Mouse (Mus musculus) neural tube, embryonic 14.5 days (tissue): ENCODE data around the gene Dclre1b. TPM values are rescaled to one million over a fixed set of nuclear protein-coding genes. Genes with fewer than 3 reads are reported as not detected.
"Not testable (repeated sequence)": the region's sequence is repeated elsewhere in the genome, so short reads cannot be mapped to it uniquely, and the experiment has no call there.

Experiments
- ATAC-seq: fragments of 200-750 bp; cut with Nextera tagmentation; 2 replicates; pipeline ENCODE4 v1.8.0; 2017; ENCODE audit warnings: low read depth, mild to moderate bottlenecking, moderate TSS enrichment, moderate library complexity
- H3K27ac ChIP-seq: fragments of 300-500 bp; sonication (generic); 2 replicates; pipeline ENCODE4 v1.5.1; 2014; ENCODE audit warnings: low read depth, mild to moderate bottlenecking, control low read depth, low read length, moderate library complexity, mixed read lengths
- H3K27me3 ChIP-seq: fragments of 300-500 bp; sonication (generic); 2 replicates; pipeline ENCODE4 v1.6.1; 2014; ENCODE audit warnings: low read length; ENCODE audit not compliant: control insufficient read depth, insufficient read depth
- H3K36me3 ChIP-seq: fragments of 300-500 bp; sonication (generic); 2 replicates; pipeline ENCODE4 v1.6.1; 2014; ENCODE audit warnings: low read length, mixed read lengths; ENCODE audit not compliant: control insufficient read depth, insufficient read depth
- H3K4me1 ChIP-seq: fragments of 300-500 bp; sonication (generic); 2 replicates; pipeline ENCODE4 v1.6.1; 2014; ENCODE audit warnings: low read length; ENCODE audit not compliant: control insufficient read depth, insufficient read depth
- H3K4me2 ChIP-seq: fragments of 300-500 bp; sonication (generic); 2 replicates; pipeline ENCODE4 v1.6.1; 2014; ENCODE audit warnings: mild to moderate bottlenecking, low read depth, low read length, control low read depth
- H3K4me3 ChIP-seq: fragments of 300-500 bp; sonication (generic); 2 replicates; pipeline ENCODE4 v1.5.1; 2014; ENCODE audit warnings: low read depth, low read length, control low read depth, mixed read lengths
- H3K9ac ChIP-seq: fragments of 300-500 bp; sonication (generic); replicated peaks from 2 replicates; pipeline ENCODE4 v1.6.1; 2014; ENCODE audit warnings: low read depth, mild to moderate bottlenecking, control low read depth, low read length, mixed read lengths
- H3K9me3 ChIP-seq: fragments of 300-500 bp; sonication (generic); 2 replicates; pipeline ENCODE4 v1.6.1; 2016; ENCODE audit warnings: low read length; ENCODE audit not compliant: control insufficient read depth
- WGBS: fragments of 180-500 bp; shearing (Covaris S2); extraction: QIAGEN DNeasy Blood & Tissue Kit; methylation state at CpG from one replicate; pipeline ENCODE4 v1.1.7; 2014; 5-methylcytosine and 5-hydroxymethylcytosine counted together
- polyA plus RNA-seq: library from polyadenylated mRNA; unstranded; fragments of >200 nt; fragmentation: Nextera tagmentation; extraction: Ambion mirVana; gene quantifications from 2 replicates; pipeline ENCODE4 v1.2.1, GENCODE M21; 2014

The Dclre1b gene
- polyA plus RNA-seq, 1 experiment from 2014 or later, result 22.6 TPM

GRCm38 (mm10) chr3:103840946-103841345 is 31.7 kb upstream of the Dclre1b start:
- H3K9me3 ChIP-seq, H3K4me3 ChIP-seq, H3K4me1 ChIP-seq, ATAC-seq, H3K9ac ChIP-seq, H3K4me2 ChIP-seq, H3K36me3 ChIP-seq, H3K27me3 ChIP-seq, H3K27ac ChIP-seq: not testable (repeated sequence)
- WGBS, result 93% methylated on average over 7 of the region's 7 CpGs

GRCm38 (mm10) chr3:103840195-103840594 is 31.0 kb upstream of the Dclre1b start:
- not testable (repeated sequence) for H3K4me3 ChIP-seq, H3K4me1 ChIP-seq, H3K27ac ChIP-seq, H3K4me2 ChIP-seq, H3K9ac ChIP-seq, ATAC-seq, H3K9me3 ChIP-seq, H3K36me3 ChIP-seq, H3K27me3 ChIP-seq
- 75% methylated on average over 3 of the region's 3 CpGs for WGBS

GRCm38 (mm10) chr3:103839711-103840110 is 30.5 kb upstream of the Dclre1b start:
- no peak overlapping the region for H3K27ac ChIP-seq
- H3K9ac ChIP-seq, result no peak overlapping the region
- no peaks in the 10 kb centered on the region for H3K9me3 ChIP-seq
- WGBS, result 96% methylated on average over 6 of the region's 6 CpGs
- ATAC-seq, result no peak
- no peaks in the 10 kb centered on the region for H3K36me3 ChIP-seq
- H3K4me1 ChIP-seq, result no peaks in the 10 kb centered on the region
- H3K4me3 ChIP-seq, result no peak overlapping the region
- H3K27me3 ChIP-seq, result no peaks in the 10 kb centered on the region
- no peak overlapping the region for H3K4me2 ChIP-seq

DNA sequence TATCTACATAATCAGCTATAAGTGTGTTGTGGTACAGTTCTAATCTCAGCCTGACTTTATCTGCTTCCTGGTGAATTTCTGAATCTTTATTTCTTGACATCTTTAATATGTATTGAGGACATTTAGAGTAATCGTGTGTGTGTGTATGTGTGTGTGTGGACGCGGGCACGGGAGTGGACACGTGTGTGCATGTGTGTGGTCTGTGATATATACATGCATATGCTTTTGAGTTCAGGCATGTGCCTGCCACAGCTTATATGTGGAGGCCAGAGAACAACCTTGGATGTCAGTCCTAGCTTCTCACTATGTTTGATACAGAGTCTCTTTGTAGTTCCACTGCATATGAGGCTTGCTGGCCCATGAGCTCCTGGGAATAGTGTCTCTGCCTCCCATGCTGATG is 27.2 kb upstream of the Dclre1b start:
- H3K4me2 ChIP-seq, result no peak overlapping the region
- no peak overlapping the region for H3K9ac ChIP-seq
- H3K27ac ChIP-seq, result no peak overlapping the region
- no peaks in the 10 kb centered on the region for H3K4me1 ChIP-seq
- H3K27me3 ChIP-seq, result no peaks in the 10 kb centered on the region
- H3K9me3 ChIP-seq, result no peaks in the 10 kb centered on the region
- no peaks in the 10 kb centered on the region for H3K36me3 ChIP-seq
- no peak overlapping the region for H3K4me3 ChIP-seq
- WGBS, result 95% methylated on average over 5 of the region's 5 CpGs
- no peak for ATAC-seq

DNA sequence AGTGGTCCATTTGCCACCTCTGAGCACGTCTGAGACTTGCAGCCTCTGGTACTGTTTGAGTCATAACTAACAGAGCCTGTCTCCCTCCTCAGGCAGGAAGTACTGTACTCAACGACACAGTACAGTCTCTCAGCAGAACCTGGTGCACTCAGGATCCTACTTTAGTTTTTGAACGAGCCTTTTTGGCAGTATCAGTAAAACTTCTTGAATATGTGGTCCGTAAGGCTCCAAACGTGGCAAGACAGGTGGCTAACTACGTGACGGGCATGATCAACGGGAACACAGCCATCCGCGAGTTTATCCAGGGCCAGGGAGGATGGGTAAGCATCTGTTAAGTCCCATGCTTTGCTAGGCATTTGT is 26.7 kb upstream of the Dclre1b start:
- Histone ChIP-seq H3K36me3 (no peaks in the 10 kb centered on the region), H3K27ac (no peak overlapping the region), H3K4me3 (no peak overlapping the region), H3K4me1 (no peaks in the 10 kb centered on the region), H3K9me3 (no peaks in the 10 kb centered on the region), H3K4me2 (no peak overlapping the region), H3K9ac (no peak overlapping the region), H3K27me3 (no peaks in the 10 kb centered on the region)
- WGBS, result 83% methylated on average over 10 of the region's 10 CpGs
- no peak for ATAC-seq

DNA sequence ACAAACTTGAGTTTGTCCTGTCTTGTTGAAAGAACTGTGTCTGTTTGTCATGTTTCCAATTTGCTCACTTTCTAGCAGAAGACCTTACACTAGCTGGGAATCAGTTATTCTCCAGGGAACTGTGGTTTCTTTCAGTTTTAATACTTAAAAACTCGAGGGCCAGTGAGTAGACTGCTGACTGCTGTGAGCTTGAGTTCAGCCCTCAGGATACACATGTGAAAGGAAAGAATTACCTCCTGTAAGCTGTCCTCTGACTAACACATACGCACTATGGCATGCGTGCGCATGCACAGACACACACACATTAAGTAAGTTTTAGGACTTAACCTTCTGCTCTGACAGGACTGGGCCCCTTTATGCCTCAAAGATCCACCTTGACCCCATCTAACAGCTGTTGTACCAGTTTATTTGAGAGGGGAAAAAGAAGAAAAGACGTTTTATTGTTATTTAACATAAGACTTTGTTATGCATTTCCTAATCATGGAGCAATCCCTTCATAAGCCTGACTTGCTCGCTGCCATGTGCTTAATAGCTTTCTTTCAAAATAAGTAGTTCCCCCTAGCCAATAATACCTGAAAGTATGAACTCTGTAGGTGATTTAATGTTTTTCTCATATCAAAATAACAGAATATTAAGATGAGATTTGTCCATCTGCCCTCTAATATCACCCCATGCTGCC is 26.2 kb upstream of the Dclre1b start:
- no peaks in the 10 kb centered on the region for H3K27me3 ChIP-seq
- H3K36me3 ChIP-seq, result no peaks in the 10 kb centered on the region
- H3K9ac ChIP-seq, result no peak overlapping the region
- H3K4me1 ChIP-seq, result no peaks in the 10 kb centered on the region
- ATAC-seq, result no peak
- H3K27ac ChIP-seq, result no peak overlapping the region
- no peaks in the 10 kb centered on the region for H3K9me3 ChIP-seq
- H3K4me2 ChIP-seq, result no peak overlapping the region
- 79% methylated on average over 6 of the region's 6 CpGs for WGBS
- no peak overlapping the region for H3K4me3 ChIP-seq

DNA sequence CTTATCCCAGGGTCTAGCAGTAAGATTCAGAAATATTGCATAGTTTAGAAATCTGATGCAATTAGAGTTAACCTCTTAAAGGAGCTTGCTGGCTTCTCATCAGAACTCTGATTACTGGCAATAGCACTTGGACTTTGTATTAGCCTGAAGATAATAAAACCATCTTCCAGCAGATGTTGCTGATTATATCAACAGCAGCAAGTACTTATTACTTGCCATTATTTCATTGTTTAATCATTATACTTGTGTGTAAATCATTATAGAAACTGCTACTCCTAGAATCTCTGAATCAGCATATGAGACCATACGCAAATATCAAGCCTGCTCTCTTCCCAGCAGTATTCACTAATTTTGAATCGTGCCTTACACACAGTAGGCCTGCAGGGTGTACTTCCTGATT is 24.8 kb upstream of the Dclre1b start:
- Histone ChIP-seq H3K9ac (no peak overlapping the region), H3K4me3 (no peak overlapping the region), H3K27me3 (no peaks in the 10 kb centered on the region), H3K4me1 (no peaks in the 10 kb centered on the region), H3K4me2 (no peak overlapping the region), H3K27ac (no peak overlapping the region), H3K36me3 (no peaks in the 10 kb centered on the region), H3K9me3 (no peaks in the 10 kb centered on the region)
- 91% methylated on average over 2 of the region's 2 CpGs for WGBS
- ATAC-seq, result no peak

GRCm38 (mm10) chr3:103832426-103832825 is 23.2 kb upstream of the Dclre1b start, which contains the start of gene Bcl2l15:
Bcl2l15 (plus strand) TSS chr3:103832601.
- H3K4me2 ChIP-seq, result no peak within 1 kb of the TSS
- ATAC-seq, result no peak
- H3K36me3 ChIP-seq, result no peaks in the 10 kb centered on the region
- H3K4me3 ChIP-seq, result no peak within 1 kb of the TSS
- no peaks in the 10 kb centered on the region for H3K9me3 ChIP-seq
- H3K4me1 ChIP-seq, result no peaks in the 10 kb centered on the region
- no peaks in the 10 kb centered on the region for H3K27me3 ChIP-seq
- H3K9ac ChIP-seq, result no peak within 1 kb of the TSS
- no peak within 1 kb of the TSS for H3K27ac ChIP-seq

DNA sequence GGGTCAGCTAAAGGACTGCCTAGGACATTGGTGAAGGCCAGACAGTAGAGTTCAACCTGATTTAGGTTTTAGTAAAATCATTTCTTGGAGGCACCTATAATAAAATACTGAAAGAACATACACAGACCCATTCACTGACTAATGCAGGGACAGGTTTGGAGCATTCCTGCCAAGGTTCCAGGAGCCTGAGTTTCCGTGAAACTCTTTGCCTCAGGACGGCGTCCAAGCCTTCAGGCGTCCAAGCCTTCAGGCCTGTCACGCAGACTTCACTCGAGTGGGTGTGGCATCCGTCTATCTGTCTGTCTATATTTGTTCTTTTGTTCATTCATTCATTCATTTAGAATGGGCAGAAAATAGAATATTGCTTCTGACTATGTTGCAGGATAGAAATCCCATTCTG is 21.9 kb upstream of the Dclre1b start:
- Histone ChIP-seq H3K27ac (no peak overlapping the region), H3K9ac (no peak overlapping the region), H3K9me3 (no peaks in the 10 kb centered on the region), H3K36me3 (no peaks in the 10 kb centered on the region), H3K4me3 (no peak overlapping the region), H3K4me1 (no peaks in the 10 kb centered on the region), H3K4me2 (no peak overlapping the region), H3K27me3 (no peaks in the 10 kb centered on the region)
- 89% methylated on average over 7 of the region's 7 CpGs for WGBS
- ATAC-seq, result no peak
